Mouse (Mus musculus): ENCODE data around the gene Ccdc150. TPM values are rescaled to one million over a fixed set of nuclear protein-coding genes. Genes with fewer than 3 reads are reported as not detected.

Ccdc150 gene
- polyA plus RNA-seq, 1 experiment: 0.02 TPM

DNA sequence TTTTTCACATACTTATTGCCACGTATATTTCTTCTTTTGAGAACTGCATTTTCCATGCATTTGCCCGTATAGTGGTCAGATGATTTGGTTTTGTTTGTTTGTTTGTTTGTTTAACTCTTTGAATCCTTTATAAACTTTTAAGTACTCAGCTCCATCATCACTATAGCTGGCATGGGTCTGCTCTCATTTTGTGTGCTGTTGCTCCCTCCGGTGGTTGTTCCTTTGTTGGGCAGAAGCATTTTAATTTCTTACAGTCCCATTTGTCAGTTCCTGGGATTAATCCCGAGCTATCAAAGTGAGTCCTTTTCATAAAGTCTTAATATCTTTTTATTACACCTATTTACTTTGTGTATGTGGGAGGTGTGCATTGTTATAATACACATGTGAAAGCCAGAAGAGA, 82.5 kb downstream of the Ccdc150 start:
- H3ac ChIP-seq (ENCODE audit: control insufficient read depth, insufficient read length): no peak overlapping the region
- no peak overlapping the region for H3K4me3 ChIP-seq
- H3K79me2 ChIP-seq (ENCODE audit: control insufficient read depth, insufficient read depth): no peaks in the 10 kb centered on the region
- no peak for TF ChIP-seq E2F4 (IDR thresholded peaks at IDR 0.05; ENCODE audit: insufficient read depth)
- no peak for TF ChIP-seq TCF12 (IDR thresholded peaks at IDR 0.05; ENCODE audit: insufficient read depth, poor library complexity, severe bottlenecking)
- no peak for TF ChIP-seq TCF3 (IDR thresholded peaks at IDR 0.05; ENCODE audit: insufficient read length, low read depth)
- no peak for TF ChIP-seq REST (IDR thresholded peaks at IDR 0.05; ENCODE audit: insufficient read depth, insufficient read length)
- TF ChIP-seq MYOG (IDR thresholded peaks at IDR 0.05; ENCODE audit: control insufficient read depth in 1 of 3, insufficient read depth in 1 of 3, insufficient read length in 2 of 3, low read depth in 2 of 3): no peak
- TF ChIP-seq CEBPB (IDR thresholded peaks at IDR 0.05; ENCODE audit: insufficient read depth, poor library complexity, severe bottlenecking): no peak
- TF ChIP-seq POLR2A (IDR thresholded peaks at IDR 0.05; ENCODE audit: insufficient read length, low read depth): no peak
- no peak for TF ChIP-seq POLR2AphosphoS2 (IDR thresholded peaks at IDR 0.05; ENCODE audit: insufficient read length, low read depth)
- TF ChIP-seq USF1 (IDR thresholded peaks at IDR 0.05; ENCODE audit: low read depth): no peak
- H3K4me2 ChIP-seq (ENCODE audit: low read depth): peak overlapping the region; percentile 62
- no peaks in the 10 kb centered on the region for H3K36me3 ChIP-seq (ENCODE audit: control insufficient read depth, insufficient read depth)
- no peaks in the 10 kb centered on the region for H3K27me3 ChIP-seq (ENCODE audit: control insufficient read depth, insufficient read depth, insufficient read length)

DNA sequence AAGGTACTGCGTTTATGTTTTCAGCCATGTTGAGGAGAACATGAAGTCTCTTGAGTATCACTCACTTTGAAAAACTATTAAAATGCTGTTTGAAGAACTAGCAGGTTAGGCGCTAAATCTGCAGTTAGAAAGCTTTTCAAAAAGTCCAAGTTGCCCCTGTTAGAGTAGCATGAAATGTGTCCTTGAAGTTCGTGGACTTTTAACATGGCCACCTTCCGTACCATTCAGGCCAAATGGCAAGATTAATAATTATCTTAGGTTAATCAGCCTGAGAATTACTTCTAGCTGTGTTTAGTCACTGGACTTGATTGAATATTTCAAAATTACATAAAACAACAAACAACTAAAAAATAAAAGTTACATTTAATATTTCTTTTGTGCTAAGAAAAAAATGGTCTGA, 104.3 kb downstream of the Ccdc150 start:
- TF ChIP-seq POLR2A (IDR thresholded peaks at IDR 0.05; ENCODE audit: insufficient read length, low read depth) (no peak), REST (IDR thresholded peaks at IDR 0.05; ENCODE audit: insufficient read depth, insufficient read length) (no peak), TCF3 (IDR thresholded peaks at IDR 0.05; ENCODE audit: insufficient read length, low read depth) (no peak), USF1 (IDR thresholded peaks at IDR 0.05; ENCODE audit: low read depth) (no peak), MYOD1 (IDR thresholded peaks at IDR 0.05; ENCODE audit: control insufficient read depth in 1 of 3, insufficient read length in 2 of 3, low read depth in 2 of 3) (no peak), MAX (IDR thresholded peaks at IDR 0.05; ENCODE audit: low read depth) (no peak), POLR2AphosphoS2 (IDR thresholded peaks at IDR 0.05; ENCODE audit: insufficient read length, low read depth) (no peak), CEBPB (IDR thresholded peaks at IDR 0.05; ENCODE audit: insufficient read depth, poor library complexity, severe bottlenecking) (no peak), TCF12 (IDR thresholded peaks at IDR 0.05; ENCODE audit: insufficient read depth, poor library complexity, severe bottlenecking) (no peak), SRF (IDR thresholded peaks at IDR 0.05; ENCODE audit: control insufficient read depth, insufficient read length, low read depth) (no peak), E2F4 (IDR thresholded peaks at IDR 0.05; ENCODE audit: insufficient read depth) (no peak), MYOG (IDR thresholded peaks at IDR 0.05; ENCODE audit: control insufficient read depth in 1 of 3, insufficient read depth in 1 of 3, insufficient read length in 2 of 3, low read depth in 2 of 3) (no peak)
- no peak overlapping the region for H3K4me2 ChIP-seq (ENCODE audit: low read depth)
- no peak overlapping the region for H3K4me3 ChIP-seq

DNA sequence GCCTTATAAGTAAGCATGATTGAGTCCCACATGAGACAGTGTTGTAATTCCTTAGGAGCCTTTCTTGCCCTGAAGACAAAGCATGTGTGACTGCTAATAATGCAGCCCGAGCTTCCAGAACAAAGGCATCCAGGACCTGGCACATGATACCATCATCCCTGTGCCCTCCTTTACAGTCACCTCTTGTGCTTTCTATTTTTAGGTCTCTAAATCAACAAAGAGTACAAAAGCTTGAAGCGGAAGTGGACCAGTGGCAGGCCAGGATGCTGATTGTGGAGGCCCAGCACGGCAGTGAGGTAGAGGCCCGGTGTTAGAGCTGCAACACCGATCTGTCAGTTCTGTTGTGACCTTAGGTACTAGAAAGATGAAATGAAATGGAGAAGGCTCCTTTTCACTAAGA, 105.0 kb downstream of the Ccdc150 start:
- TF ChIP-seq TCF12 (IDR thresholded peaks at IDR 0.05; ENCODE audit: insufficient read depth, poor library complexity, severe bottlenecking) (no peak), E2F4 (IDR thresholded peaks at IDR 0.05; ENCODE audit: insufficient read depth) (no peak), MYOG (IDR thresholded peaks at IDR 0.05; ENCODE audit: control insufficient read depth in 1 of 3, insufficient read depth in 1 of 3, insufficient read length in 2 of 3, low read depth in 2 of 3) (no peak), USF1 (IDR thresholded peaks at IDR 0.05; ENCODE audit: low read depth) (no peak), POLR2AphosphoS2 (IDR thresholded peaks at IDR 0.05; ENCODE audit: insufficient read length, low read depth) (no peak), MYOD1 (IDR thresholded peaks at IDR 0.05; ENCODE audit: control insufficient read depth in 1 of 3, insufficient read length in 2 of 3, low read depth in 2 of 3) (no peak), TCF3 (IDR thresholded peaks at IDR 0.05; ENCODE audit: insufficient read length, low read depth) (no peak), POLR2A (IDR thresholded peaks at IDR 0.05; ENCODE audit: insufficient read length, low read depth) (no peak), REST (IDR thresholded peaks at IDR 0.05; ENCODE audit: insufficient read depth, insufficient read length) (no peak), CEBPB (IDR thresholded peaks at IDR 0.05; ENCODE audit: insufficient read depth, poor library complexity, severe bottlenecking) (no peak)

More for the DNA sequence above, 104.3 kb downstream of the Ccdc150 start:
- Histone ChIP-seq H3K27me3 (ENCODE audit: control insufficient read depth, insufficient read depth, insufficient read length) (no peaks in the 10 kb centered on the region), H3K36me3 (ENCODE audit: control insufficient read depth, insufficient read depth) (no peaks in the 10 kb centered on the region), H3ac (ENCODE audit: control insufficient read depth, insufficient read length) (no peak overlapping the region), H3K79me2 (ENCODE audit: control insufficient read depth, insufficient read depth) (no peaks in the 10 kb centered on the region)

DNA sequence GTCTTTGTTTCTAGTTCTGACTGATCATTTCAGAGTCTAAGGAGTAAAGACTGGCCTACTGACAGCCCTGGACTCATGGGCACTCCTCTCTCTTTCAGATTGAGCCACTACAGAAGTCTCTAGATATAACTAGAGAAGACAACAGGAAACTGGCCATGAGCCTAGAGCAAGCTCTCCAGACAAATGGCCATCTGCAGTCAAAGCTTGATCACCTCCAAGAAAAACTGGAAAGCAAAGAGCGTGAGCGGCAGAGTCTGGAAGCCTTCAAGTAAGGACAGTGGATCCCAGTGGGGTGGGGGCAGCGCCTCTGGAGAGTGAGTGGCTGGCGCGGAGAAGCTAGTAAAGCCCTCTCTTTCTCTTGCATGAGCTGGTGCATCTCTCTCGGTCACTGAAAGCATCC, 106.1 kb downstream of the Ccdc150 start:
- no peak overlapping the region for H3ac ChIP-seq (ENCODE audit: control insufficient read depth, insufficient read length)
- no peak for TF ChIP-seq MAX (IDR thresholded peaks at IDR 0.05; ENCODE audit: low read depth)
- no peak for TF ChIP-seq MYOG (IDR thresholded peaks at IDR 0.05; ENCODE audit: control insufficient read depth in 1 of 3, insufficient read depth in 1 of 3, insufficient read length in 2 of 3, low read depth in 2 of 3)
- TF ChIP-seq E2F4 (IDR thresholded peaks at IDR 0.05; ENCODE audit: insufficient read depth): no peak
- TF ChIP-seq POLR2A (IDR thresholded peaks at IDR 0.05; ENCODE audit: insufficient read length, low read depth): no peak
- no peak for TF ChIP-seq POLR2AphosphoS2 (IDR thresholded peaks at IDR 0.05; ENCODE audit: insufficient read length, low read depth)
- no peak for TF ChIP-seq USF1 (IDR thresholded peaks at IDR 0.05; ENCODE audit: low read depth)
- TF ChIP-seq MYOD1 (IDR thresholded peaks at IDR 0.05; ENCODE audit: control insufficient read depth in 1 of 3, insufficient read length in 2 of 3, low read depth in 2 of 3): no peak
- no peak for TF ChIP-seq CEBPB (IDR thresholded peaks at IDR 0.05; ENCODE audit: insufficient read depth, poor library complexity, severe bottlenecking)
- TF ChIP-seq TCF3 (IDR thresholded peaks at IDR 0.05; ENCODE audit: insufficient read length, low read depth): no peak
- no peak for TF ChIP-seq REST (IDR thresholded peaks at IDR 0.05; ENCODE audit: insufficient read depth, insufficient read length)
- TF ChIP-seq TCF12 (IDR thresholded peaks at IDR 0.05; ENCODE audit: insufficient read depth, poor library complexity, severe bottlenecking): no peak
- H3K4me3 ChIP-seq: no peak overlapping the region

More for the DNA sequence above, 105.0 kb downstream of the Ccdc150 start:
- no peak overlapping the region for H3ac ChIP-seq (ENCODE audit: control insufficient read depth, insufficient read length)
- no peaks in the 10 kb centered on the region for H3K27me3 ChIP-seq (ENCODE audit: control insufficient read depth, insufficient read depth, insufficient read length)
- no peaks in the 10 kb centered on the region for H3K79me2 ChIP-seq (ENCODE audit: control insufficient read depth, insufficient read depth)
- no peaks in the 10 kb centered on the region for H3K36me3 ChIP-seq (ENCODE audit: control insufficient read depth, insufficient read depth)
- H3K4me3 ChIP-seq: no peak overlapping the region
- H3K4me2 ChIP-seq (ENCODE audit: low read depth): no peak overlapping the region

More for the DNA sequence above, 106.1 kb downstream of the Ccdc150 start:
- no peak overlapping the region for H3K4me2 ChIP-seq (ENCODE audit: low read depth)
- H3K36me3 ChIP-seq (ENCODE audit: control insufficient read depth, insufficient read depth): no peaks in the 10 kb centered on the region
- no peaks in the 10 kb centered on the region for H3K27me3 ChIP-seq (ENCODE audit: control insufficient read depth, insufficient read depth, insufficient read length)
- no peaks in the 10 kb centered on the region for H3K79me2 ChIP-seq (ENCODE audit: control insufficient read depth, insufficient read depth)

Data from myocyte (in vitro differentiated cells).